ENCODE assay signal across 13 mouse cellular contexts in genomic region chr3:42227679-42228398, GRCm38 (mm10).
A peak's percentile ranks its signal among the peaks of the same experiment; 100 is the strongest.
DNase-seq lines count a peak whose midpoint lies in the region; ATAC-seq lines count a peak whose summit lies in the region.
"Had no signal": no experiment of that assay in that cellular context is flagged by ENCODE, and none has a peak within 500 bp of the region (broad histone marks: within the 10 kb centered on the region; RNA-seq: fewer than 3 reads in every experiment).

No protein-coding gene starts in this region.

- ATAC-seq in hindbrain, embryonic 15.5 days (ENCODE audit: low FRiP score, low read depth), result peak; percentile 48

- H3K27ac ChIP-seq in hindbrain, embryonic 15.5 days (replicated peaks), result 0 out of 2 replicates have a peak overlapping the region, but pooled peaks have one; percentile 42
- no peak overlapping the region for H3K27ac ChIP-seq in hindbrain, embryonic 10.5 days
- H3K27ac ChIP-seq: kidney, postnatal 0 days; neural tube, embryonic 13.5 days had no signal

- no peak for DNase-seq in hindbrain, embryonic 10.5 days (ENCODE audit: low spot score)
- peak; percentile 83 to 84 for DNase-seq in cerebellum, postnatal 14 days
- DNase-seq in layer of hippocampus, adult 9-11 months, result peak; percentile 74
- peak; percentile 15 to 30 for DNase-seq in right cerebral cortex, postnatal 36 days (ENCODE audit: low spot score in 2 of 2)
- DNase-seq in kidney, adult 18-20 months, result no peak
- DNase-seq in thymus, postnatal 14 days, result no peak
- DNase-seq in c-Kit-positive CD71-positive TER-119-positive erythroid progenitor cells, embryonic 14.5 days (ENCODE audit: low spot score), result no peak
- DNase-seq: gastrocnemius, postnatal 36 days; heart, postnatal 4 days had no signal

- 69% methylated on average over 4 of the region's 4 CpGs for WGBS in hindbrain, embryonic 15.5 days
- 94% methylated on average over 4 of the region's 4 CpGs for WGBS in hindbrain, embryonic 10.5 days

- no peaks in the 10 kb centered on the region for H3K27me3 ChIP-seq in hindbrain, embryonic 15.5 days
- no peaks in the 10 kb centered on the region for H3K27me3 ChIP-seq in hindbrain, embryonic 10.5 days (ENCODE audit: insufficient read depth, poor library complexity, severe bottlenecking)
- H3K27me3 ChIP-seq: megakaryocyte, embryonic 14.5 days; neural tube, embryonic 13.5 days had no signal

- H3K9me3 ChIP-seq in hindbrain, embryonic 15.5 days, result no peaks in the 10 kb centered on the region
- no peaks in the 10 kb centered on the region for H3K9me3 ChIP-seq in hindbrain, embryonic 10.5 days
- H3K9me3 ChIP-seq: neural tube, embryonic 13.5 days had no signal

- peaks cover 8% of the 10 kb centered on the region for H3K4me1 ChIP-seq in hindbrain, embryonic 15.5 days (replicated peaks)
- no peaks in the 10 kb centered on the region for H3K4me1 ChIP-seq in hindbrain, embryonic 10.5 days (replicated peaks)
- H3K4me1 ChIP-seq: megakaryocyte, embryonic 14.5 days; neural tube, embryonic 13.5 days had no signal

- no peak overlapping the region for H3K4me3 ChIP-seq in hindbrain, embryonic 15.5 days
- no peak overlapping the region for H3K4me3 ChIP-seq in hindbrain, embryonic 10.5 days
- H3K4me3 ChIP-seq: megakaryocyte, embryonic 14.5 days; neural tube, embryonic 13.5 days had no signal

- H3K4me2 ChIP-seq in hindbrain, embryonic 15.5 days, result no peak overlapping the region
- H3K4me2 ChIP-seq: neural tube, embryonic 13.5 days had no signal

- no peaks in the 10 kb centered on the region for H3K36me3 ChIP-seq in hindbrain, embryonic 15.5 days
- H3K36me3 ChIP-seq in hindbrain, embryonic 10.5 days, result no peaks in the 10 kb centered on the region
- H3K36me3 ChIP-seq: neural tube, embryonic 13.5 days had no signal

- H3K9ac ChIP-seq in hindbrain, embryonic 15.5 days, result no peak overlapping the region
- H3K9ac ChIP-seq: neural tube, embryonic 13.5 days had no signal

Comparison
In these comparisons a context has a peak if more than half of its experiments do, and no peak if none do; other contexts are left out.
1. DNase-seq: peak in cerebellum, postnatal 14 days (2 of 2), layer of hippocampus, adult 9-11 months (single experiment) and right cerebral cortex, postnatal 36 days (2 of 2); none in hindbrain, embryonic 10.5 days (single experiment), kidney, adult 18-20 months (single experiment), thymus, postnatal 14 days (single experiment) and c-Kit-positive CD71-positive TER-119-positive erythroid progenitor cells, embryonic 14.5 days (single experiment).